Mouse (Mus musculus): ENCODE results near the gene Abhd8. TPM values are rescaled to one million over a fixed set of nuclear protein-coding genes. Genes with fewer than 3 reads are reported as not detected.
A peak's percentile ranks its signal among the peaks of the same experiment; 100 is the strongest.

Abhd8 gene
- total RNA-seq (2021) = 10 to 100 TPM; 52.1 to 64.4 TPM
- 220 and 223 TPM in 2 replicates for polyA plus RNA-seq (2012; rRNA removed)
- long read RNA-seq, transcript Abhd8-201 (5 exons, 1,978 nt) = major isoform, 114 of 120 reads
- long read RNA-seq, partial matches to known transcripts = 4 of 120 reads
- long read RNA-seq, other reads (novel, unspliced or antisense) = 1 of 120 reads

- peak; percentile 99 for DNase-seq
Observed at GRCm38 (mm10) chr8:71463188-71464033, at the start of gene Abhd8. Gene Abhd8, minus strand, starts transcription at chr8:71463655.

GRCm38 (mm10) chr8:71511644-71512043 lies 48.2 kb upstream of the Abhd8 start, which contains the start of gene Plvap:
Gene Plvap, minus strand, starts transcription at chr8:71511752.
- peak; percentile 59 for DNase-seq

- DNase-seq = no peak
Observed at GRCm38 (mm10) chr8:71509316-71509715, 45.9 kb upstream of the Abhd8 start.

- peak; percentile 91 for DNase-seq
Observed at GRCm38 (mm10) chr8:71507589-71508104, 44.2 kb upstream of the Abhd8 start.

- DNase-seq = peak; percentile 77
Observed at GRCm38 (mm10) chr8:71505979-71506378, 42.5 kb upstream of the Abhd8 start.

- DNase-seq = no peak
Observed at GRCm38 (mm10) chr8:71505326-71505725, 41.9 kb upstream of the Abhd8 start.

GRCm38 (mm10) chr8:71504349-71504748 lies 40.9 kb upstream of the Abhd8 start:
- peak; percentile 50 for DNase-seq

GRCm38 (mm10) chr8:71498816-71499690 lies 35.6 kb upstream of the Abhd8 start:
- DNase-seq = peak; percentile 59

GRCm38 (mm10) chr8:71497881-71498501 lies 34.5 kb upstream of the Abhd8 start:
- DNase-seq = peak; percentile 71

- no peak for DNase-seq
Observed at GRCm38 (mm10) chr8:71497077-71497645, 33.7 kb upstream of the Abhd8 start.

GRCm38 (mm10) chr8:71496481-71496880 lies 33.0 kb upstream of the Abhd8 start:
- peak; percentile 98 for DNase-seq

- DNase-seq = peak; percentile 37
Observed at GRCm38 (mm10) chr8:71495811-71496210, 32.4 kb upstream of the Abhd8 start.

- DNase-seq = peak; percentile 91
Observed at GRCm38 (mm10) chr8:71495039-71495438, 31.6 kb upstream of the Abhd8 start.

GRCm38 (mm10) chr8:71488454-71488853 lies 25.0 kb upstream of the Abhd8 start:
- peak; percentile 92 for DNase-seq

- DNase-seq = peak; percentile 90
Observed at GRCm38 (mm10) chr8:71487691-71488445, 24.4 kb upstream of the Abhd8 start, which contains the start of gene Gtpbp3. Gene Gtpbp3, plus strand, starts transcription at chr8:71488103.

- DNase-seq = no peak
Observed at GRCm38 (mm10) chr8:71486136-71486529, 22.7 kb upstream of the Abhd8 start.

GRCm38 (mm10) chr8:71485142-71486135 lies 22.0 kb upstream of the Abhd8 start, which contains the start of gene Ano8:
Gene Ano8, minus strand, starts transcription at chr8:71485963.
- DNase-seq = peak; percentile 92

- DNase-seq = no peak
Observed at GRCm38 (mm10) chr8:71484736-71485135, 21.3 kb upstream of the Abhd8 start.

- DNase-seq = no peak
Observed at GRCm38 (mm10) chr8:71483932-71484331, 20.5 kb upstream of the Abhd8 start.

Measured in adrenal gland, adult 2 months (tissue).